Mouse (Mus musculus) G1E-ER4 (cell line): ENCODE results near the gene Pphln1. TPM values are rescaled to one million over a fixed set of nuclear protein-coding genes. Genes with fewer than 3 reads are reported as not detected.

ENCODE experiments used
- GATA1 ChIP-seq: IDR thresholded peaks from one replicate; pipeline ENCODE4 v1.8.0; 2012; ENCODE audit warnings: low read length, inconsistent platforms
- polyA plus RNA-seq: library from polyadenylated mRNA; stranded (reverse); fragments of >175 nt; gene quantifications from 2 replicates; pipeline ENCODE4 v1.2.3, GENCODE M21; 2012

The Pphln1 gene
- 11.3 and 12.1 TPM in 2 replicates for polyA plus RNA-seq

GRCm38 (mm10) chr15:93397826-93398698 lies at the start of gene Pphln1, which contains the start of gene Zcrb1:
Gene Pphln1, plus strand, starts transcription at chr15:93398350.
Gene Zcrb1, minus strand, starts transcription at chr15:93398334.
- TF ChIP-seq GATA1 = no peak

GRCm38 (mm10) chr15:93358346-93359095 lies 39.6 kb upstream of the Pphln1 start:
- no peak for TF ChIP-seq GATA1

GRCm38 (mm10) chr15:93365561-93365960 lies 32.6 kb upstream of the Pphln1 start:
- no peak for TF ChIP-seq GATA1

GRCm38 (mm10) chr15:93368558-93368957 lies 29.6 kb upstream of the Pphln1 start:
- TF ChIP-seq GATA1 = no peak

- TF ChIP-seq GATA1 = no peak
Measured at GRCm38 (mm10) chr15:93371838-93372237, 26.3 kb upstream of the Pphln1 start.

GRCm38 (mm10) chr15:93375696-93376095 lies 22.5 kb upstream of the Pphln1 start:
- TF ChIP-seq GATA1 = no peak

- TF ChIP-seq GATA1 = no peak
Measured at GRCm38 (mm10) chr15:93379177-93379576, 19.0 kb upstream of the Pphln1 start.

GRCm38 (mm10) chr15:93381337-93381736 lies 16.8 kb upstream of the Pphln1 start:
- no peak for TF ChIP-seq GATA1

GRCm38 (mm10) chr15:93397269-93397668 lies 881 bp upstream of the Pphln1 start:
- TF ChIP-seq GATA1 = no peak

- TF ChIP-seq GATA1 = no peak
Measured at GRCm38 (mm10) chr15:93398699-93399540, 770 bp downstream of the Pphln1 start.

- no peak for TF ChIP-seq GATA1
Measured at GRCm38 (mm10) chr15:93401446-93401845, 3.3 kb downstream of the Pphln1 start.

- no peak for TF ChIP-seq GATA1
Measured at GRCm38 (mm10) chr15:93402730-93403129, 4.6 kb downstream of the Pphln1 start.

- no peak for TF ChIP-seq GATA1
Measured at GRCm38 (mm10) chr15:93404849-93405248, 6.7 kb downstream of the Pphln1 start.

GRCm38 (mm10) chr15:93405446-93405986 lies 7.4 kb downstream of the Pphln1 start:
- no peak for TF ChIP-seq GATA1

- no peak for TF ChIP-seq GATA1
Measured at GRCm38 (mm10) chr15:93406492-93406891, 8.3 kb downstream of the Pphln1 start.
